Mouse (Mus musculus) ES-E14 (cell line): ENCODE results near the gene Gng13. TPM values are rescaled to one million over a fixed set of nuclear protein-coding genes. Genes with fewer than 3 reads are reported as not detected.

Experiments
- DNase-seq: peaks from one replicate; pipeline ENCODE4 v3.0.0-alpha.2; 2013; ENCODE audit warnings: low read depth, low spot score
- H3K27ac ChIP-seq: 2 replicates; pipeline ENCODE4 v1.5.1; 2012; ENCODE audit warnings: low read depth, mild to moderate bottlenecking, low read length, moderate library complexity, mixed read lengths; ENCODE audit not compliant: poor library complexity, insufficient read depth, severe bottlenecking
- H3K36me3 ChIP-seq: 2 replicates; pipeline ENCODE4 v1.6.1; 2012; ENCODE audit warnings: mild to moderate bottlenecking, low read length, moderate library complexity, mixed read lengths; ENCODE audit not compliant: control insufficient read depth, poor library complexity, insufficient read depth, severe bottlenecking
- H3K4me1 ChIP-seq, 2 experiments: fragments of 150-350 bp in 1 of 2; sonication (generic) in 1 of 2; 2 replicates each; pipeline ENCODE4 v1.6.1; 2012; ENCODE audit warnings: low read length in 2 of 2, mild to moderate bottlenecking in 1 of 2, mixed read lengths in 1 of 2; ENCODE audit not compliant: control insufficient read depth in 2 of 2, insufficient read depth in 2 of 2, poor library complexity in 1 of 2
- H3K4me3 ChIP-seq, 2 experiments: fragments of 150-350 bp in 1 of 2; sonication (generic) in 1 of 2; 2 replicates each; pipeline ENCODE4 v1.5.1; 2012; ENCODE audit warnings: low read length in 2 of 2, low read depth in 1 of 2, mild to moderate bottlenecking in 1 of 2, mixed read lengths in 1 of 2; ENCODE audit not compliant: insufficient read depth in 1 of 2, poor library complexity in 1 of 2, severe bottlenecking in 1 of 2
- H3K9ac ChIP-seq: 2 replicates; pipeline ENCODE4 v1.6.1; 2012; ENCODE audit warnings: low read depth, mild to moderate bottlenecking, low read length, mixed read lengths; ENCODE audit not compliant: poor library complexity, insufficient read depth, severe bottlenecking
- H3K9me3 ChIP-seq: fragments of 150-350 bp; sonication (generic); 2 replicates; pipeline ENCODE4 v1.6.1; 2012; ENCODE audit warnings: low read depth, mild to moderate bottlenecking, low read length; ENCODE audit not compliant: control insufficient read depth, insufficient read depth
- CHD2 ChIP-seq: IDR thresholded peaks from 2 replicates; pipeline ENCODE4 v1.6.1; 2014; ENCODE audit warnings: mild to moderate bottlenecking, low read depth, low read length, inconsistent platforms
- HCFC1 ChIP-seq: IDR thresholded peaks from 2 replicates; pipeline ENCODE4 v1.6.1; 2012; ENCODE audit warnings: low read length, inconsistent platforms, borderline replicate concordance; ENCODE audit not compliant: insufficient read depth
- MAFK ChIP-seq: IDR thresholded peaks from 2 replicates; pipeline ENCODE4 v1.6.1; 2014; ENCODE audit warnings: mild to moderate bottlenecking, low read depth, low read length, inconsistent platforms; ENCODE audit not compliant: insufficient read depth
- ZC3H11A ChIP-seq: IDR thresholded peaks from 2 replicates; pipeline ENCODE4 v1.6.1; 2012; ENCODE audit warnings: low read depth, mild to moderate bottlenecking, inconsistent platforms, low read length, borderline replicate concordance
- ZNF384 ChIP-seq: IDR thresholded peaks from 2 replicates; pipeline ENCODE4 v1.6.1; 2012; ENCODE audit warnings: low read depth, low read length, inconsistent platforms
- in situ Hi-C, 2 experiments: fragments of 600-800 bp; cut with MboI; formaldehyde crosslinking; loops; one replicate each; pipeline ENCODE4 v1.15.1; 2025; ENCODE audit warnings: low sequenced_read_pairs in 2 of 2, inconsistent platforms in 1 of 2; ENCODE audit not compliant: unreplicated experiment in 2 of 2
- total RNA-seq: library from RNA; depleted of rRNA; stranded (reverse); fragments of 300-350 nt; gene quantifications from 2 replicates; pipeline ENCODE4 v1.2.3, GENCODE M21; 2012

Gng13 gene
- total RNA-seq, 1 experiment: 9.9 TPM

- no peak for TF ChIP-seq HCFC1
- no peak for TF ChIP-seq CHD2
- no peak for TF ChIP-seq ZNF384
- no peak for TF ChIP-seq ZC3H11A
- no peak for TF ChIP-seq MAFK
- in situ Hi-C loops: no loop called here
- no peak for DNase-seq
- Histone ChIP-seq H3K9me3 (no peaks in the 10 kb centered on the region), H3K9ac (no peak overlapping the region), H3K4me3 (no peak overlapping the region), H3K36me3 (peaks cover 26% of the 10 kb centered on the region), H3K4me1 (peaks cover 8 to 19% of the 10 kb centered on the region in 2 experiments), H3K27ac (no peak overlapping the region)
These were observed 841 bp upstream of the Gng13 start for GRCm38 (mm10) chr17:25716130-25716529.

GRCm38 (mm10) chr17:25717691-25718090 lies 720 bp downstream of the Gng13 start:
- H3K36me3 ChIP-seq: peaks cover 41% of the 10 kb centered on the region
- peak overlapping the region; percentile 38 to 64; a peak in 3 of 4 replicates for H3K4me3 ChIP-seq
- TF ChIP-seq CHD2: no peak
- no peak for TF ChIP-seq ZC3H11A
- no peak for TF ChIP-seq HCFC1
- no peak for TF ChIP-seq MAFK
- no peak for TF ChIP-seq ZNF384
- in situ Hi-C loops: no loop called here
- no peak overlapping the region for H3K27ac ChIP-seq
- H3K9ac ChIP-seq: no peak overlapping the region
- H3K4me1 ChIP-seq: peaks cover 8 to 23% of the 10 kb centered on the region in 2 experiments
- no peak for DNase-seq
- no peaks in the 10 kb centered on the region for H3K9me3 ChIP-seq

DNA sequence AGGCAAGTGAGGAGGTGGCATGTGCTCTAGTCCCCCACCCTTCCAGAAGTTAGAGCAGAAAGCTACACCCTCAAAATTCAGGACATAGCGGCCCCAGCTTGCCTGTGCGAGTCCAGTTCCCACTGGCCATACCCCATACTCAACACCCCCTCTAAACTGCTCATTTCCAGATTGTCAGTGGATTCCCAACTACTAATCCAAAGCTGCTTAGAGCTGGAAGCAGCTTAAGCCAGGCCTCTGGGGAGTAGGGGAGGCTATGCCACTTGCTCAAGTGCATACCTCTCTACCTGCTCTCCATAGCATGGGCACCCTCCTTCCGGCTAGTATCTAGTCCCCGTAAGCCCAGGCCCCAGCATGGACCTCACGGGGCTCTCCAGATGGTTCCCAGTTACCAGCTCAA lies 4.5 kb downstream of the Gng13 start:
- in situ Hi-C loops: no loop called here
- Histone ChIP-seq H3K9me3 (no peaks in the 10 kb centered on the region), H3K4me1 (peaks cover 5 to 31% of the 10 kb centered on the region in 2 experiments; a peak in 2 of 4 replicates), H3K4me3 (no peak overlapping the region), H3K9ac (no peak overlapping the region), H3K36me3 (peaks cover 63% of the 10 kb centered on the region), H3K27ac (no peak overlapping the region)
- no peak for DNase-seq
- TF ChIP-seq ZNF384 (no peak), ZC3H11A (no peak), MAFK (no peak), HCFC1 (no peak), CHD2 (no peak)

DNA sequence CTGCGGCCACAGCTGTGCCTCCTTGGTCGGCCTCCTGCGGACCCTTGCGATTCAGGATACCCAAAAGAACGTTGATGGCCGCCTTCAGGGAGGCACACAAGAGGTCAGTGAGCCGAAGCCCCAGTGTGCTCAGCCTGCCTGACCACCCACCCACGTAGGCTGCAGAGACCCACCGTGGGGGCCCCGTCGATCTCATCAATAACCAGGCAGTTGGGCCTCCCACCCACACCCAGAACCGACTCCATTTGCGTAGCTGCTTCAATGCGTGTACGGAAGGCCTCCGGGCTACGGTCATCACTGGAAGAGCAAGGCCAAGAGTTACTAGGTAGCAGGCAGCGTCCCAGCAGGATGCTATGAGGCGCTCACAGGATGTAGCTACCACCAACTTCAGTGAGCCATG lies 6.5 kb downstream of the Gng13 start:
- in situ Hi-C loops: no loop called here

More for the DNA sequence above, 6.5 kb downstream of the Gng13 start:
- H3K27ac ChIP-seq: no peak overlapping the region
- peak overlapping the region; percentile 55; the same call in 1 of the 2 replicates for H3K9ac ChIP-seq
- H3K4me3 ChIP-seq: peak overlapping the region; percentile 5 to 38; a peak in 3 of 4 replicates
- DNase-seq: no peak
- H3K9me3 ChIP-seq: no peaks in the 10 kb centered on the region
- H3K36me3 ChIP-seq: peaks cover 63% of the 10 kb centered on the region
- TF ChIP-seq HCFC1 (no peak), ZNF384 (no peak), ZC3H11A (no peak), CHD2 (no peak), MAFK (no peak)
- H3K4me1 ChIP-seq: peaks cover 4 to 22% of the 10 kb centered on the region in 2 experiments; a peak in 2 of 4 replicates
